Mouse (Mus musculus): ENCODE data around the gene Gm45799. TPM values are rescaled to one million over a fixed set of nuclear protein-coding genes. Genes with fewer than 3 reads are reported as not detected.

The Gm45799 gene
- total RNA-seq, 2 experiments from 2014 or later, result not detected

DNA sequence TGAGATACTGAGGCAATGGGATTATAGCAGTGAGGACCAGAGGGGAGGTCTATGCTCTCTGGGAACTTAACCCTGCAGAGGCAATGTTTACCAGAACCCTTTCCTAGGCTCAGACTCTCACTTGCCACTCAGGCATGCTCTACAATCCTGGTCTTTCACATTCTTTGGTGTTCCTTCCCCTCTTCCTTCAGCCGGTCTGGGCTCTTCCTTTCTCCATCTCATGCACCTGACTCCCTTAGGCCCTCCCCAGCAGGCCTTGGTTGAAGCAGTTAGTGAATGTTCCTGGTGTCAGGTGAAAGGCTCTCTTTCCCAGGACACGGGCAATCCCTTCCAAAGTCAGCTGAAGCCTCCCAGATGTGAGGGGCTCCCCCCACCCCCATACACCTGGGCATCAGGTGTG lies 596 bp upstream of the Gm45799 start, which contains the start of gene Timm10b:
Gene Timm10b (plus strand): TSS at position 301 of the 400 bp plus-strand sequence.
- peak; percentile 4 for ATAC-seq (replicated peaks; ENCODE audit: low FRiP score, poor library complexity, severe bottlenecking)

DNA sequence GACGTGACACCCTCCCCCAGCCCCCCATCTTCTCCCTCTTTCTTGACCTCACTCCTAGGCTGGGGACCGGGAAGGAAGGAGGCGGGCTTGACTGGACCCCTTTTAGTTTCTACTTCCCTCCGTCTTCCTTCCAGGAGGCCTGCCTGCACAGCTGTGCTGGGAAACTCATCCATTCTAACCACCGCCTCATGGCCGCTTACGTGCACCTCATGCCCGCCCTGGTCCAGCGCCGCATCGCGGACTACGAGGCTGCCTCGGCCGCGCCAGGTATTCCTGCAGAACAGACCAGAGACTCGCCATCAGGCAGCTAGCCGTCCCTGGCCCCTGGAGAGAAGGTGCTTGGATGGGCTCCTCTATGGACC lies 523 bp downstream of the Gm45799 start:
- ATAC-seq (replicated peaks; ENCODE audit: low FRiP score, poor library complexity, severe bottlenecking), result peak; percentile 47

DNA sequence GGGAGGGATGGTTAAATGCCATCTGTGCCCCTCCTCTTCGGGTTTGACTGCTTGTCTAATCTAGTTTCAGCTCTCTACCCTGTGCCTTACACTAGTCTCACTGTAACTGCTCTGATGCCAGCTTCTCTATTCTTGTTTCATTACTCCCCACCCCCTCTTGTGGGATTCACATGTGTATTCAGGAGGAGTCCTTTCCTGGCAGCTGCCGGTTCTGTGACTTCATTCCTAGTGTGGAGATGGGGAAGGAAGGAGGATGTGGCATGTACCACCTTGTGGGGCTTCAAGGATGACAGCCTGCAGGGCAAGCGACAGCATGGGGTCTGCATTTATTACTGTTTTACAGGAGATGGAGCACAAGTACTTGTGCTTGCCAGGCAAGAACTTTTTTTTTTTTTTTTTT lies 1.6 kb downstream of the Gm45799 start:
- no peak for ATAC-seq (replicated peaks; ENCODE audit: low FRiP score, poor library complexity, severe bottlenecking)

DNA sequence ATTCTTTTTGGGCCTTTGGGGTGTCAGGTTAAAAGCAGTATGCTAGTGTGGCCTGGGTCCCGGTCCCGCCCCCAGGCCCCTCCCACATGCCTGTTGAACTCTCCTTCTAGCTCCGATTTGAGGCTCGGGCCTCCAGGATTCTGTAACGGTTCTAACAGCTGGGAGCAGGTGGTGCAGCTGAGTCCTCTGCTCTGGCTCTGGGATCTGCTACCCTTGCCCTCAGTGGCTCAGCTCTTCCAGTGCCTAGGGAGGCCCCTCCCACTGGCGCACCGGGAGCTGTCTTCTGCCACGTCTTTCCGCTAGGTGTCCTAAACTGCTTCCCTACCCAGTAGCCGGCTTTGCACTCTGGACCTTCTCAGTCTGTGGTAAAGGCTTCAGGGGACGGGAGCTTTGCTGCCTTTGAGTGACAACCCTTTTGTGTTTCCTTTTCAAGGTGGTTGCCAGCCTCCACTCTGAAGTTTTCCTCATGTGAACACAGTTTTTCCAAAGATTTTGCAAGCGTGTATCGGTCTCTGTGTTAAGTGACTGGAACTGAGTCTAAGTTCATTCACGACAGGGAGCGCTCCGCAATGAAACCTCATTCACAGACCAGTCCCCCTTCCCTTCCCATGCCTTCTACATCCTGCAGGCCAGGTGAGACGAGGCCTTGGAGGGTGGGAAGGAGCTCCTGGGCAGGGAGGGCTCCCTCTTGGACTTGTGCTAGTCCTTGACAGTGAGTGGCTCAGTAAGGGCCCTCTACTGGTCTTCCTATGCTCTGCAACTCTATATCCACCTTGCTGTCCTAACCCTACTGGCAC lies 10.5 kb downstream of the Gm45799 start, which contains the start of gene Dnhd1:
Gene Dnhd1 (plus strand): TSS at position 189 of the 797 bp plus-strand sequence.
- ATAC-seq (replicated peaks; ENCODE audit: low FRiP score, poor library complexity, severe bottlenecking), result peak; percentile 97

DNA sequence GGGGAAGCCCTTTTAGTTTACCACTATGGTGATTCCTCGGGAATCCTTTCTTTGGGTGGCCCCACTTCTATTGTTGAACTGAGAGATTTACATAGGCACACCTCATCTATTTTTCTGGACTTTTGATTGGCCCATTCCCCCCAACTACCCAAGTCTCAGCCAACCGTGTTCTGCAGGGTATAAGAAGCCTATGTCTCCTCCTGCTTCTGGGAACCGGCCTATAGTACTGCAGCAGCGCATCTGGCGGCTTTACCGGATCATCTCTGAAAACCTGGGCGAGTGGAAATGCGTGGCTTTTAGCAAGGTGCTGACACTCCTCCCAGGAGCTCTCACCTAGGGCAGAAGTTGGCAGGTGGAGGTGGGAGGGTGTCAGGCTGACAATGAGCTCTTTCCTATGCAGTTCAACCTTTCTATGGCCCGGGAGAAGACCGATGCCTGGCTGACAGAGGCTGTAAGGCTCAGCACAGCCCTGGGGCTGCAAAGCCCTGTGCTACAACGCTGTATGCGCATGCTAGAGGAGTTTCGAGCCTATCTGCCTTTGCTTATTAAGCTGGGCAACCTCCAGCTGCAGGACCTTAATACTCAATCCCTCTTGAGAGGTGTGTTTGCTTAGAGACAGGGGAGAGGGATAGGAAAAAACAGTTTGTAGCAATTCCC lies 45.3 kb downstream of the Gm45799 start:
- ATAC-seq (replicated peaks; ENCODE audit: low FRiP score, poor library complexity, severe bottlenecking), result no peak

DNA sequence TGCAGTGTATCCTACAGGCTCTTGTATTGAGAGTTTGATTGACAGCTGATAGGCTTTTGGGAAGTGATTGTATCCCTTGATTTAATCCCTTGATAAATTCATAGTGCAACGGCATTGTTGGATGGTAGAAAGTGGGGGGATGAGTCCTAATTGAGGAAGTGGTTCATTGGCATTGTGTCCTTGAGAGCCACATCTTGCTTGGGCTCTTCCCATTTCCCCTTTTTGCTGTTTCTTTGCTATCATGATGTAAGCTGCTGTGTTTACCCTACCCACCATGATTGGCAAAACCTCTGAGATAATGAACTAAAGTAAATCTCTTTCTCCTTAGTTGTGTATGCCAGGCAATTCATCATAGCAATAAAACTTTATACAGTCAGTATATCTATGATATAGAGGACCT lies 50.5 kb downstream of the Gm45799 start:
- ATAC-seq (replicated peaks; ENCODE audit: low FRiP score, poor library complexity, severe bottlenecking), result no peak

DNA sequence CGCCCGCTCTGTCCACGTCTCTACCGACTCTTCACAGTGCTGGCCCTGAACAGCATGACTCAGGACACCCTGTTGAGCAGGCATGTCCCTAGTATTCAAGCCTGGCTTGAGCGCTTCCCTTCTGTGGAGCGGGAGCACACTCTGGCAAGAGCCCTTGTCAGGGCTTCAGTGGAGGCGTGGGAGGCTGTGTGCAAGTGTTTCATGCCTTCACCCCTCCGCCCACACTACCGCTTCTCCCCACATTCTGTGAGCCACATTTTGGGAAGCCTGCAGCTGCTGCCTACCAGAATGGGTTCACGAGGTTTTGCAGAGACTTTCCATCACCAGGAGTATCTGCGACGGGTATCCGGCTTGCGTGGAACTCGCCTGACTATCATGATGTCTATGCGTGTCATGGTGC lies 62.8 kb downstream of the Gm45799 start:
- ATAC-seq (replicated peaks; ENCODE audit: low FRiP score, poor library complexity, severe bottlenecking), result no peak

DNA sequence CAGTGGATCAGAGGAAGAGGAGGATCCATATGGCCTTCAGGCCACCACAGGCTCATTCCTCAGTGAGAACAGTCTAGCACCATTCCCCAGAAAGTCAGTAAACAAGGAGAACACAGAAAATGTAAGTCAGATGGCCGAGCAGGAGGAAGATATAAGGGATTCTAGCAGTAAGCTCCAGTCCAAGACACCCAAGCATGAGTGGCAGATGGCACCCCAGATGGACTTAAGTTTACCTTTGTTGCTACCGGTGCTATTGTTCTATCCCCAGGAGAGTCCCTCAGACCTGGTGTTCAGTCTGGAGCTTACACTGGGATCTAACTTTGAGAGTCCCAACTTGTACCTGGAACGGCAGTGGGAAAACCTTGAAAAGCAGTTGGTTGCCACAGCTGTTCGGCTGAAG lies 63.5 kb downstream of the Gm45799 start:
- ATAC-seq (replicated peaks; ENCODE audit: low FRiP score, poor library complexity, severe bottlenecking), result no peak

DNA sequence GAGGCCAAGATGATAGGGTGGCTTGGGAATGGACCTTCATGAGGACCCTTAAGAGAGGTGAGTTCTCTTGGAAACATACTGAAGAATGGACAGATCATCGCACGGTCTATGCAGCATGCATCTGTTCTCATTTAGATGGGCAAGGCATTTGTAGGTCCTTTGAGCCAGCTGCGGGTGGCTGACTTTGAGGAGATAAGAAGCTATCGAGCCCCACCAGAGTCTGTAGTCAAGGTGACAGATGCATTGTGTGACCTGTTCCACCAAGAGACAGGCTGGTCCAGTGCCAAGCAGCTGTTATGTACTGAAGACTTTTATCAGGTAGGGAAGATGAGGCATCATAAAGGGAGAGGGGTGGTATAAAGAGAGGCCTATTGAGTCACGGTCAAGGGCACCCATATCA lies 68.4 kb downstream of the Gm45799 start:
- ATAC-seq (replicated peaks; ENCODE audit: low FRiP score, poor library complexity, severe bottlenecking), result peak; percentile 90

DNA sequence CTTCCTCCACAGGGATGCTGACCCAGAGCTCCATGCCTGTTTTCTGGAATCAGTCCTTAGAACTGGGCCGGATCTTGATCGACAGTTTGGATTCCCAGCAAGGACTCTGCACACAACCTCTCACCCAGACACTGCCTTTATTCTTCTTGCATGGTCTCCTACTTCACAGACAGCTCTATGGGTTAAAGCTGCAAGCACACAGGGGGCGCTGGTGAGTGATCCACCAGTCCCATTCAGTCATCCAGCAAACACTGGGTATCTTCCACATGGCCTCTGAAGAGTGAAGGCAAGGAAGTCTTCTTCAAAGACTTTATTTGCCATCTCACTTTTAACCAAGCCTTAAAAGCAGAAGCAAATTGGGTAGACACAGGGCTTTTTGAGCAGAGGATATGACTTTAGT lies 75.0 kb downstream of the Gm45799 start:
- no peak for ATAC-seq (replicated peaks; ENCODE audit: low FRiP score, poor library complexity, severe bottlenecking)

DNA sequence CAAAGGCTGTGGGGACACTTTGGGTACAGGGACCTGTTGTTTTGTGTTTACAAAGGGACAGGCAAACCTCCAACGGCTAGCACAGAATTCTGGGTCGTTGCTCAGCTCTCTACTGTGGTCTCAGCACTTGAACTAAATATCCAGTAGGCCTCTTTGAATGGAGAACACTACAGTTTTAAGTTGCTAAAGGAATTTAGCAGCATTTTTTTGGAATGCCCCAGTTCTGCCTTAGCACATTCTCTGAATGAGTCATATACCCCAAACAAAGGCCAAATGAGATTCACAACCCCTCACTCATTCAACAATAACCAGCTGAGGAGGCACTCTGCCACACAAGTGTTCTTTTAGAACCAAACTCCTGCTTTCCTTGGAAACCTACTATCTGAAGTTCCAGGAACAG lies 81.6 kb downstream of the Gm45799 start:
- no peak for ATAC-seq (replicated peaks; ENCODE audit: low FRiP score, poor library complexity, severe bottlenecking)

DNA sequence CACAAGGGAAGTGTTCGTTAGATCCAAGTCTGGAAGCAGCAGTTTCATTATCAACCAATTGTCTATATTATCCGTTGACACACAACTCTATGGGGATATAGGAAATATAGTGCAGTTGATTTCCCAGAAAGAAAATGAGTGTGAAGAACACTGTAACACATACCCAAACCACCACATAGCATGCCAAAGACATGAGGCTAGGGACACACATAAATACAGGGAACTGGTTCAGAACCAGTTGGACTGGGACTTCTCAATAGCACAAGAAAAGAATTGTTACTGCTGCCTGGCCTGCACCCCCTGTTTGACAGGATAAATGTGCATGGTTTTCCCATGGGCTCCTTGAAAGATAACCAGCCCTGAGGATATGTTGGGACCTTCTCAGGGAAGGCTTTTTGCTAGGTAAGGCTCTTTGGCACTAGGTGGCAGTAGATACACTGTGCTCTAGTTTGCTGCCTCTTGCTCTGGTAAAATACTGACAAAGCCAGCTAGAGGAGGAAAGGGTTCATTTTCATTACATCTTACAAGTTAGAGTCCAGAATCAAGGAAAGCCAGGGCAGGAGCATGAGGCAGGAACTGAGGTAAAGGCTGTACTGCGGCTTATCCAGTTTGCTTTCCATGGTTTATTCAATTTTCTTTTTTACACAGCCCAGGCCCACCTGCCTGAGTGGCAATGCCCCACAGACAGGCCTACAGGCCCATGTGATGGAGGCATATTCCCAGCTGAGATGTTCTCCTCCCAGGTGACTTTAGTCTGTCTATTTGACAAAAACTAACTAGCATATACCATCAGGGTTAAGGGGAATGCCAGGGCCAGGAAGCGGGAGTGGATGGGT lies 86.0 kb downstream of the Gm45799 start:
- ATAC-seq (replicated peaks; ENCODE audit: low FRiP score, poor library complexity, severe bottlenecking), result peak; percentile 88

DNA sequence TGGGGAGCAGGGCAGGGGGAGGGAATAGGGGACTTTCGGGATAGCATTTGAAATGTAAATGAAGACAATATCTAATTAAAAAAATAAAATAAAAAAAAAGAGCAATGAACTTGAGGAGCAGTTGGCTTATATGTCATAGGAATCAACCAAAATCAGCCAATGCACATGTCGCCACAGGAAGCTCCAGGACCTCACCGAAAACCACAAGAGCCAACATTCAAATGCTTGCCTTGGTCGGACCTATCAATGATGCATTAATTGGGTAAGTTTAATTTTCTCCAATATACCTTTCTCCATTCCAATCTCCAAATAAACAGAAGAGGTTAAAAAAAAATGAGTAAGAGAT lies 86.6 kb downstream of the Gm45799 start:
- ATAC-seq (replicated peaks; ENCODE audit: low FRiP score, poor library complexity, severe bottlenecking), result no peak

DNA sequence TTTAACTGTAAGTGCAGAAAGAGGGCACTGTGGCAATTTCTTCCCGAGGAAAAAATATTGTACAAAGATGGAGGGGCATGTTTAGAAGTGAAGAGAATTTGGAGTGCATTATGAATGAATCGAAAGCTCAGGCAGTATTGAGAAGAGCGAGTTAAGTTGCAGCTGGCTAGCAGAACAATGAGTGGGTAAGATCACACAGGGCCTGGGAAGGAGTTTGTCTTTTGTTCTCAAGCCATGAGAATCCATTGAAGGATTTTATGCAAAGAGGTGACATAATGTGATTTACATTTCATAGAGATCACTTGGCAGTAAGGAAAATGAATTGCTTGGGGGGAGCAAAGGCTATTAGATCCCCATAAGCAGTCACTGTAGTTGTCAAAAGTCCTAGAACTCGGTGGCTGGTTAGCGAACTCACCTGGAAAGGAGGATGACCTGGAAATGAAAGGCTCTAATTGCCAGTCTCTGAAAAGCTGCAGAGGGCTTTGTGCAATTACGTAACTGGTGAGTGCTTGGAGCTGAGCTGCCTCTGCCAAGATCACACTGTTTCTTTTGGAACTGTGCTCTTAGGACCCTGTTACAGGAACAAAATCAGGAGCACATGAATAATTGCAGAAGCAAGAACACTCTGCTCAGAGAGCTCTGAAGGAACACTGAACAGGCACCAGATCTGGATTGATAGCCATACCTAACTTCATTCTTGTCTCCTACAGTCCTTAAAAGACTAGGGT lies 88.5 kb downstream of the Gm45799 start:
- no peak for ATAC-seq (replicated peaks; ENCODE audit: low FRiP score, poor library complexity, severe bottlenecking)

DNA sequence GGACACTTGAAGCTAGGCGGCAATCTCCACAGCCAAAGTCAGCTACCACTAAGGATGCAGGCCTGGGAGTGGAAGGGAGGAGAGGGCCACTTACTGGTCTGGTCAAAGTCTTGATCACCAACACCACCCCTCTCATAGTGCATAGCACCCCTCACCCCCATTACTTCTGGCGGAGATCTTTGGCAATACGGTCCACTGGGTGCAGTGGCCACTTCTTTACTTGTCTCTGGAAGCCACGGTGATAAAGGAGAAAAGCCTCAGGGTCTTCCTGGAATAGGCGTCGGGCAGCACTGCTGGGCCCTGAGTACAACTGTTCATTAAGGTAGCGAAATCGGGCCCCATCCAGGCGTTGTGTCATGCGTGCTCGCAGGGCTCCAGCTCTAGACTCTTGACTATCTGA lies 93.5 kb downstream of the Gm45799 start:
- no peak for ATAC-seq (replicated peaks; ENCODE audit: low FRiP score, poor library complexity, severe bottlenecking)

Other genes with a start within 250 kb of the Gm45799 start
- 16.9 and 48.6 TPM in 2 replicates for gene Fam160a2, start 240.5 kb upstream of the Gm45799 start, total RNA-seq (2015; ENCODE audit: low replicate concordance)
- 3.0 and 9.2 TPM in 2 replicates for gene Fam160a2, start 240.5 kb upstream of the Gm45799 start, total RNA-seq (2017; ENCODE audit: low replicate concordance)
- not detected in 2 replicates for gene Cnga4, start 236.0 kb upstream of the Gm45799 start, total RNA-seq (2015; ENCODE audit: low replicate concordance)
- gene Cnga4, start 236.0 kb upstream of the Gm45799 start, total RNA-seq (2017; ENCODE audit: low replicate concordance), result not detected in 2 replicates
- gene Cckbr, start 214.8 kb upstream of the Gm45799 start, total RNA-seq (2015; ENCODE audit: low replicate concordance), result not detected in 2 replicates
- gene Cckbr, start 214.8 kb upstream of the Gm45799 start, total RNA-seq (2017; ENCODE audit: low replicate concordance), result not detected in 2 replicates
- not detected in 2 replicates for gene Cavin3, start 158.3 kb upstream of the Gm45799 start, total RNA-seq (2015; ENCODE audit: low replicate concordance)
- gene Cavin3, start 158.3 kb upstream of the Gm45799 start, total RNA-seq (2017; ENCODE audit: low replicate concordance), result not detected in 2 replicates
- gene Smpd1, start 86.2 kb upstream of the Gm45799 start, total RNA-seq (2015; ENCODE audit: low replicate concordance), result 7.5 and 13.3 TPM in 2 replicates
- 9.5 and 13.1 TPM in 2 replicates for gene Smpd1, start 86.2 kb upstream of the Gm45799 start, total RNA-seq (2017; ENCODE audit: low replicate concordance)
- not detected in 2 replicates for gene Apbb1, start 58.9 kb upstream of the Gm45799 start, total RNA-seq (2015; ENCODE audit: low replicate concordance)
- gene Apbb1, start 58.9 kb upstream of the Gm45799 start, total RNA-seq (2017; ENCODE audit: low replicate concordance), result 7.3 TPM in 1 of 2 replicates, not detected in the other
- not detected in 2 replicates for gene Hpx, start 40.4 kb upstream of the Gm45799 start, total RNA-seq (2015; ENCODE audit: low replicate concordance)
- gene Hpx, start 40.4 kb upstream of the Gm45799 start, total RNA-seq (2017; ENCODE audit: low replicate concordance), result not detected in 2 replicates
- gene Trim3, start 7.0 kb upstream of the Gm45799 start, total RNA-seq (2015; ENCODE audit: low replicate concordance), result 1.4 and 5.9 TPM in 2 replicates
- 1.4 TPM in 1 of 2 replicates, not detected in the other for gene Trim3, start 7.0 kb upstream of the Gm45799 start, total RNA-seq (2017; ENCODE audit: low replicate concordance)
- gene Timm10b, start 496 bp upstream of the Gm45799 start, total RNA-seq (2015; ENCODE audit: low replicate concordance), result 20.2 and 20.5 TPM in 2 replicates
- 19.7 and 27.1 TPM in 2 replicates for gene Timm10b, start 496 bp upstream of the Gm45799 start, total RNA-seq (2017; ENCODE audit: low replicate concordance)
- gene Arfip2, start 136 bp upstream of the Gm45799 start, total RNA-seq (2015; ENCODE audit: low replicate concordance), result 5.0 and 20.2 TPM in 2 replicates
- gene Arfip2, start 136 bp upstream of the Gm45799 start, total RNA-seq (2017; ENCODE audit: low replicate concordance), result 5.9 TPM in 1 of 2 replicates, not detected in the other
- gene Dnhd1, start 10.3 kb downstream of the Gm45799 start, total RNA-seq (2015; ENCODE audit: low replicate concordance), result not detected in 2 replicates
- 0.38 and 2.4 TPM in 2 replicates for gene Dnhd1, start 10.3 kb downstream of the Gm45799 start, total RNA-seq (2017; ENCODE audit: low replicate concordance)
- 155 and 182 TPM in 2 replicates for gene Ilk, start 96.0 kb downstream of the Gm45799 start, total RNA-seq (2015; ENCODE audit: low replicate concordance)
- 73.5 and 103 TPM in 2 replicates for gene Ilk, start 96.0 kb downstream of the Gm45799 start, total RNA-seq (2017; ENCODE audit: low replicate concordance)
- 4.7 and 8.8 TPM in 2 replicates for gene Rrp8, start 96.8 kb downstream of the Gm45799 start, total RNA-seq (2015; ENCODE audit: low replicate concordance)
- 3.8 and 7.8 TPM in 2 replicates for gene Rrp8, start 96.8 kb downstream of the Gm45799 start, total RNA-seq (2017; ENCODE audit: low replicate concordance)
- 121 and 145 TPM in 2 replicates for gene Taf10, start 103.8 kb downstream of the Gm45799 start, total RNA-seq (2015; ENCODE audit: low replicate concordance)
- 45.8 and 90.2 TPM in 2 replicates for gene Taf10, start 103.8 kb downstream of the Gm45799 start, total RNA-seq (2017; ENCODE audit: low replicate concordance)
- gene Tpp1, start 111.7 kb downstream of the Gm45799 start, total RNA-seq (2015; ENCODE audit: low replicate concordance), result 61.2 and 72.8 TPM in 2 replicates
- gene Tpp1, start 111.7 kb downstream of the Gm45799 start, total RNA-seq (2017; ENCODE audit: low replicate concordance), result 35.4 and 38.4 TPM in 2 replicates
- not detected in 2 replicates for gene Dchs1, start 147.1 kb downstream of the Gm45799 start, total RNA-seq (2015; ENCODE audit: low replicate concordance)
- gene Dchs1, start 147.1 kb downstream of the Gm45799 start, total RNA-seq (2017; ENCODE audit: low replicate concordance), result not detected in 2 replicates
- 27.8 and 38.1 TPM in 2 replicates for gene Mrpl17, start 170.5 kb downstream of the Gm45799 start, total RNA-seq (2015; ENCODE audit: low replicate concordance)
- gene Mrpl17, start 170.5 kb downstream of the Gm45799 start, total RNA-seq (2017; ENCODE audit: low replicate concordance), result 15.9 and 28.3 TPM in 2 replicates